Mouse (Mus musculus) liver, embryonic 12.5 days (tissue): ENCODE results near the gene Gpa33. TPM values are rescaled to one million over a fixed set of nuclear protein-coding genes. Genes with fewer than 3 reads are reported as not detected.
"Not testable (repeated sequence)": the region's sequence is repeated elsewhere in the genome, so short reads cannot be mapped to it uniquely, and the experiment has no call there.

Experiments used
- ATAC-seq: fragments of 200-750 bp; cut with Nextera tagmentation; 2 replicates; pipeline ENCODE4 v1.8.0; 2017; ENCODE audit warnings: moderate number of reproducible peaks, mild to moderate bottlenecking, moderate library complexity
- H3K27ac ChIP-seq: fragments of 300-500 bp; sonication (generic); 2 replicates; pipeline ENCODE4 v1.5.1; 2016; ENCODE audit warnings: mild to moderate bottlenecking
- H3K27me3 ChIP-seq: fragments of 300-500 bp; sonication (generic); replicated peaks from 2 replicates; pipeline ENCODE4 v1.6.1; 2016; ENCODE audit warnings: mild to moderate bottlenecking, moderate library complexity
- H3K36me3 ChIP-seq: fragments of 300-500 bp; sonication (generic); 2 replicates; pipeline ENCODE4 v1.6.1; 2016; ENCODE audit warnings: mild to moderate bottlenecking, moderate library complexity
- H3K4me1 ChIP-seq: fragments of 300-500 bp; sonication (generic); 2 replicates; pipeline ENCODE4 v1.6.1; 2016
- H3K4me2 ChIP-seq: fragments of 300-500 bp; sonication (generic); 2 replicates; pipeline ENCODE4 v1.6.1; 2016; ENCODE audit warnings: mild to moderate bottlenecking, moderate library complexity
- H3K4me3 ChIP-seq: fragments of 300-500 bp; sonication (generic); 2 replicates; pipeline ENCODE4 v1.5.1; 2016; ENCODE audit warnings: mild to moderate bottlenecking, moderate library complexity
- H3K9ac ChIP-seq: fragments of 300-500 bp; sonication (generic); 2 replicates; pipeline ENCODE4 v1.6.1; 2016; ENCODE audit warnings: mild to moderate bottlenecking, moderate library complexity
- H3K9me3 ChIP-seq: fragments of 300-500 bp; sonication (generic); replicated peaks from 2 replicates; pipeline ENCODE4 v1.6.1; 2016; ENCODE audit warnings: mild to moderate bottlenecking, moderate library complexity
- WGBS: fragments of 180-500 bp; shearing (Covaris S2); methylation state at CpG from one replicate; pipeline ENCODE4 v1.1.7; 2016; ENCODE audit not compliant: insufficient replicate concordance; 5-methylcytosine and 5-hydroxymethylcytosine counted together
- polyA plus RNA-seq: library from polyadenylated mRNA; unstranded; fragments of >200 nt; fragmentation: Nextera tagmentation; extraction: Ambion mirVana; gene quantifications from 2 replicates; pipeline ENCODE4 v1.2.1, GENCODE M21; 2016

The Gpa33 gene
- polyA plus RNA-seq, 1 experiment from 2014 or later, result not detected

- 0 out of 2 replicates have a peak, but pooled peaks have one; percentile 43 for ATAC-seq
- WGBS, result 54% methylated on average over 7 of the region's 7 CpGs
- H3K27ac ChIP-seq, result no peak overlapping the region
- 0 out of 2 replicates have a peak, but pooled peaks cover 12% of the 10 kb centered on the region for H3K27me3 ChIP-seq
- H3K36me3 ChIP-seq, result no peaks in the 10 kb centered on the region
- H3K4me2 ChIP-seq, result no peak overlapping the region
- no peak overlapping the region for H3K9ac ChIP-seq
- H3K4me3 ChIP-seq, result no peak overlapping the region
- peaks cover 14% of the 10 kb centered on the region for H3K4me1 ChIP-seq
- no peaks in the 10 kb centered on the region for H3K9me3 ChIP-seq
Observed at GRCm38 (mm10) chr1:166137244-166137938, 7.4 kb downstream of the Gpa33 start.

GRCm38 (mm10) chr1:166138136-166138535, 8.1 kb downstream of the Gpa33 start:
- peak overlapping the region; percentile 14 for H3K4me2 ChIP-seq
- no peaks in the 10 kb centered on the region for H3K9me3 ChIP-seq
- H3K27me3 ChIP-seq, result 0 out of 2 replicates have a peak, but pooled peaks cover 12% of the 10 kb centered on the region
- no peak overlapping the region for H3K4me3 ChIP-seq
- H3K27ac ChIP-seq, result no peak overlapping the region
- H3K9ac ChIP-seq, result no peak overlapping the region
- H3K36me3 ChIP-seq, result no peaks in the 10 kb centered on the region
- H3K4me1 ChIP-seq, result peaks cover 13% of the 10 kb centered on the region
- 0 out of 2 replicates have a peak, but pooled peaks have one; percentile 11 for ATAC-seq
- 22% methylated on average over 13 of the region's 13 CpGs for WGBS

- Histone ChIP-seq H3K9ac (no peak overlapping the region), H3K36me3 (no peaks in the 10 kb centered on the region), H3K27ac (no peak overlapping the region), H3K4me1 (peaks cover 13% of the 10 kb centered on the region), H3K4me3 (no peak overlapping the region), H3K27me3 (0 out of 2 replicates have a peak, but pooled peaks cover 12% of the 10 kb centered on the region), H3K4me2 (no peak overlapping the region), H3K9me3 (no peaks in the 10 kb centered on the region)
- ATAC-seq, result no peak
- WGBS, result 83% methylated on average over 3 of the region's 3 CpGs
Observed at GRCm38 (mm10) chr1:166139113-166139512, 9.1 kb downstream of the Gpa33 start.

DNA sequence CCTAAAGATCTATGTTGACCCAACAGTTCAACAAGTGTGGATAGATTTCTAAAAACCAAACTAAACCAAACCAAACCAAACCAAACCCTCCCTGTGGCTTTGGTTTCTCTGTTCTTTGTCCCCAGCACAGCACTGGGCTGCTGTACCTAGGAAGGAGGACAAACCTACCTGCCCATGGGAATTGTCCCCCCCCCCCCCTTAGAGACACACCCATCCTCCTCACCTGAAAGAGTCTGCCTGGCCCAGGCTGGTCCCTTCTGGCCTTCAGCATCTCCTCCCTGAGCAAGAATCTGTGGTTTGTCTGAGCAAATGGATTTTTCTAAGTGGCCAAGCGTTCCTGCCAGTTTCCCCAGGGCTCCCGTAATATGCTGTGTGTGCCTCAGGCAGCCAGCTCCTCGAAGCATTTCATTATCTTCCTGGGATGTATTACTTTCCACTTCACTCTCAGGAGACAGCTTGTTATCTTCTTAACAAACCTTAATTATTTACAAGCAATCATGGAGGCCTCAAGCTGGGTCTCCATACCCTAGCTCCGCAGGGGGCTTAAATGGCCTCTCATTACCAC, 9.7 kb downstream of the Gpa33 start:
- WGBS, result 63% methylated on average over 4 of the region's 4 CpGs
- Histone ChIP-seq H3K27ac (no peak overlapping the region), H3K4me1 (peaks cover 13% of the 10 kb centered on the region), H3K36me3 (no peaks in the 10 kb centered on the region), H3K4me3 (no peak overlapping the region), H3K27me3 (0 out of 2 replicates have a peak, but pooled peaks cover 12% of the 10 kb centered on the region), H3K9me3 (no peaks in the 10 kb centered on the region), H3K9ac (no peak overlapping the region), H3K4me2 (no peak overlapping the region)
- no peak for ATAC-seq

- H3K4me3 ChIP-seq, H3K4me2 ChIP-seq, ATAC-seq, H3K9me3 ChIP-seq, H3K36me3 ChIP-seq, H3K9ac ChIP-seq, H3K27ac ChIP-seq, H3K27me3 ChIP-seq: not testable (repeated sequence)
- 70% methylated on average over 9 of the region's 9 CpGs for WGBS
- peaks cover 12% of the 10 kb centered on the region for H3K4me1 ChIP-seq
Observed at GRCm38 (mm10) chr1:166141868-166142267, 11.8 kb downstream of the Gpa33 start.

GRCm38 (mm10) chr1:166142369-166142768, 12.3 kb downstream of the Gpa33 start:
- Histone ChIP-seq H3K9ac (no peak overlapping the region), H3K4me2 (no peak overlapping the region), H3K27ac (no peak overlapping the region), H3K27me3 (0 out of 2 replicates have a peak, but pooled peaks cover 5% of the 10 kb centered on the region), H3K4me3 (no peak overlapping the region), H3K4me1 (peaks cover 11% of the 10 kb centered on the region), H3K9me3 (no peaks in the 10 kb centered on the region), H3K36me3 (no peaks in the 10 kb centered on the region)
- ATAC-seq, result no peak
- 62% methylated on average over 6 of the region's 6 CpGs for WGBS

- Histone ChIP-seq H3K4me1 (peaks cover 36% of the 10 kb centered on the region), H3K27ac (no peak overlapping the region), H3K36me3 (no peaks in the 10 kb centered on the region), H3K4me2 (no peak overlapping the region), H3K9me3 (no peaks in the 10 kb centered on the region), H3K4me3 (no peak overlapping the region), H3K9ac (no peak overlapping the region), H3K27me3 (0 out of 2 replicates have a peak, but pooled peaks cover 11% of the 10 kb centered on the region)
- WGBS, result 61% methylated on average over 11 of the region's 11 CpGs
- no peak for ATAC-seq
Observed at GRCm38 (mm10) chr1:166146626-166147025, 16.6 kb downstream of the Gpa33 start.

- 0 out of 2 replicates have a peak, but pooled peaks cover 12% of the 10 kb centered on the region for H3K27me3 ChIP-seq
- peak overlapping the region; percentile 18; the same call in 1 of the 2 replicates for H3K4me2 ChIP-seq
- no peak overlapping the region for H3K27ac ChIP-seq
- no peaks in the 10 kb centered on the region for H3K36me3 ChIP-seq
- 30% methylated on average over 3 of the region's 3 CpGs for WGBS
- no peak overlapping the region for H3K4me3 ChIP-seq
- peaks cover 36% of the 10 kb centered on the region for H3K4me1 ChIP-seq
- no peaks in the 10 kb centered on the region for H3K9me3 ChIP-seq
- peak; percentile 71; the same call in 1 of the 2 replicates for ATAC-seq
- H3K9ac ChIP-seq, result no peak overlapping the region
Observed at GRCm38 (mm10) chr1:166147657-166148056, 17.6 kb downstream of the Gpa33 start.

DNA sequence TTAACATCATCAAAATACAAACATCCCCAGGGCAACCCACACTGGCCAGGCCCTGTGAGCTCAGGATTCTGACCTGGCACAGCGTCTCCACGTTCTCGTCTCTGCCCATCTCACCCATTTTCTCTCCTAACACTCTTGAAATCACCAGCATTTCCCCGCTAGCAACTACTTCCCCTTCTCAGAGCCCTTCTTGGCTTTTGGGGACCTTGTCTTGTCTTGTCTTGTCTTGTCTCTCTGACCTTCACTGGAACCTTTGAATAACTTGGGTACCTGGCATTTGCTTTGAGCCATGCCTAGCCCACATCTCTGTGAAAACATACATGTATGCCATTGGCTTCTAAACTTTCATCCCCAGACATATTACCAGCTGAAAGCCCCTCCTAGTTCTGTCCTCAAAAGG, 19.4 kb downstream of the Gpa33 start:
- H3K9ac ChIP-seq, result no peak overlapping the region
- no peak overlapping the region for H3K4me2 ChIP-seq
- WGBS, result 60% methylated on average over 4 of the region's 4 CpGs
- no peaks in the 10 kb centered on the region for H3K9me3 ChIP-seq
- peaks cover 17% of the 10 kb centered on the region for H3K27me3 ChIP-seq
- no peaks in the 10 kb centered on the region for H3K36me3 ChIP-seq
- peaks cover 43% of the 10 kb centered on the region for H3K4me1 ChIP-seq
- H3K4me3 ChIP-seq, result no peak overlapping the region
- ATAC-seq, result no peak
- H3K27ac ChIP-seq, result no peak overlapping the region

- WGBS, result 26% methylated on average over 7 of the region's 7 CpGs
Observed at GRCm38 (mm10) chr1:166150035-166150434, 20.0 kb downstream of the Gpa33 start.

DNA sequence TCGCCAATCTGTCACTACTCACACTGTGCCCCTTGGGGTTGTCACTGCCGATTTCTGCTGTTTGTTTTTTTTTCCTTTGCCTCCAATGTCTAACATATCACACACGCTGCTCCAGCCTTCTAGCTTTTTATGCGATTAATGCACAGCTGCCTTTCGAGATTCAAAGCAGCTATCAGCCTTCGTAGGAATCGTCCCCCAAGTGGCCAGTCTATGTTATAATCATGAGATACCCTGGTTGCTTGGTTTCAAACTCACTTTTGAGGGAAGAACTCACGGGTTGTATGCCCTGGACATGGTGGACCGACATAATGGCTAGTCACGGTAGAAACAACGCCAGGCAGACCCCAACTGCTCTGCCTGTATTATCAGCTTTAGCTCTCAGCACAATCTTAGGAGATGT, 21.3 kb downstream of the Gpa33 start:
- Histone ChIP-seq H3K4me1 (peaks cover 44% of the 10 kb centered on the region), H3K27me3 (peaks cover 31% of the 10 kb centered on the region), H3K4me2 (no peak overlapping the region), H3K4me3 (no peak overlapping the region), H3K27ac (no peak overlapping the region), H3K9ac (no peak overlapping the region), H3K36me3 (no peaks in the 10 kb centered on the region), H3K9me3 (no peaks in the 10 kb centered on the region)
- no peak for ATAC-seq
- WGBS, result 66% methylated on average over 11 of the region's 11 CpGs

More at GRCm38 (mm10) chr1:166150035-166150434, 20.0 kb downstream of the Gpa33 start:
- Histone ChIP-seq H3K36me3 (no peaks in the 10 kb centered on the region), H3K9ac (no peak overlapping the region), H3K4me1 (peaks cover 44% of the 10 kb centered on the region), H3K27me3 (peaks cover 23% of the 10 kb centered on the region), H3K4me2 (no peak overlapping the region), H3K4me3 (no peak overlapping the region), H3K27ac (no peak overlapping the region), H3K9me3 (no peaks in the 10 kb centered on the region)
- peak; percentile 53 for ATAC-seq

- no peaks in the 10 kb centered on the region for H3K9me3 ChIP-seq
- no peak overlapping the region for H3K4me2 ChIP-seq
- no peak for ATAC-seq
- peaks cover 44% of the 10 kb centered on the region for H3K4me1 ChIP-seq
- H3K9ac ChIP-seq, result no peak overlapping the region
- no peaks in the 10 kb centered on the region for H3K36me3 ChIP-seq
- 82% methylated on average over 10 of the region's 10 CpGs for WGBS
- H3K27ac ChIP-seq, result no peak overlapping the region
- H3K4me3 ChIP-seq, result no peak overlapping the region
- H3K27me3 ChIP-seq, result peaks cover 37% of the 10 kb centered on the region
Observed at GRCm38 (mm10) chr1:166152034-166152433, 22.0 kb downstream of the Gpa33 start.
